Mouse (Mus musculus) kidney, postnatal 36 days (tissue): Measurements from ENCODE around the gene Hook1.
"Not testable (repeated sequence)": the region's sequence is repeated elsewhere in the genome, so short reads cannot be mapped to it uniquely, and the experiment has no call there.

ENCODE experiments used
- DNase-seq, 2 experiments: peaks; one replicate each; pipeline ENCODE4 v3.0.0; 2021 to 2022; ENCODE audit warnings: mixed read lengths in 2 of 2

Gene Hook1

DNA sequence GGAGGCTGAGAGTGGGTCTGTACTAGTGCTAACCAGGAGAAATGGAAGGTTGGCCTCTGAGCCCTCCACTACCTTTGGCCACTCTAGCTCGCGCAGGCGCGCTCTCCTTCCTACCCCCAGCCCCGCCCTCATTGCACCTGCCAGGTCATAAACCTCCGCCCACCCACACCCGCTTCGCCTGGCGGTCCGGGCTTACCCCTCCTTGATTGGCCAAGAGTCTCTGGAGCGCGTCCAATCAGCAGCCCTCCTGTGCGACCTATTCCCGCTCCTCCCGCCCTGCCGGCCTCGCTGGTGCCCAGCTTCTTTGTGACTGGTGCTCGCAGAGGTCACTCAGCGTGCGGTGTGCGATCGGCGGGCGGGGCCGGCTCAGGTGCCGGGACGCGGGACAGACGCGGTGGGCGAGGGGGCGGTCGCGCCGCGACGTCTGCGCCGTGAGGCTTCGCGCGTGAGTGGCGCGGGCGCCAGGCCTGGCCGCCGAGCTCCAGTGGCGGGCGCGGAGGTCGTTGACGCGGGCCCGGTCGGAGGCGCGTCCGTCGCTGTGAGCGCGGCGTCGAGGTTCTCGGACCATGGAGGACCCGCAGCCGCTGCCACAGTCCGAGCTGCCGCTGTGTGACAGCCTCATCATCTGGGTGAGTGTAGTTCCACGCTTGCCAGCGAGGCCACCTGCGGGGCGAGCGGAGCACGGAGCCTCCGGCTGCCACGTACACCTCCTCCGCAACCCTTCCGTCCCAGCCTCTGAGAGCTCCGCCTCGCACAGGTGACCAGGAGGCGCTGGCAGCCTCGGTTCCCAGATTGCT, at the start of gene Hook1:
Hook1 (plus strand) TSS at position 313 of the 797 bp plus-strand sequence.
- peak; percentile 97 to 98 for DNase-seq

DNA sequence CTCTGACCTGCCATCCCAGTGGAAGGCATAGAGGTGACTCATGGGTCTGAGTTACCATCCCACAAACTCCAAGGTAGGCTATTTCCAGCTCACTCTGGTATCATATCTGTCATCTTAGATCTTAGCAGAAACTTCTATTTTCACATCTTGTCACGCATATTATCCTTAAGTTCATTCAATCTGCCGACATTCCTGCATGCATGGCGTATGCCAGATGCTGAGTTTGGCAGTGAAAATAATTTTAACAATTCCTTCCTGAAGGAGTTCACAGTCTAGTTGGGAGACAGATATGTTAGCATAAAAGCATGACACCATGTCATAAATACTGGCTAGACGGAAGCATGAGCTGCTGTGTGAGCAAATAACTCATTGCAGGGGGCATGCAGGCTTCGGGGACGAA, 49.3 kb upstream of the Hook1 start:
- no peak for DNase-seq

DNA sequence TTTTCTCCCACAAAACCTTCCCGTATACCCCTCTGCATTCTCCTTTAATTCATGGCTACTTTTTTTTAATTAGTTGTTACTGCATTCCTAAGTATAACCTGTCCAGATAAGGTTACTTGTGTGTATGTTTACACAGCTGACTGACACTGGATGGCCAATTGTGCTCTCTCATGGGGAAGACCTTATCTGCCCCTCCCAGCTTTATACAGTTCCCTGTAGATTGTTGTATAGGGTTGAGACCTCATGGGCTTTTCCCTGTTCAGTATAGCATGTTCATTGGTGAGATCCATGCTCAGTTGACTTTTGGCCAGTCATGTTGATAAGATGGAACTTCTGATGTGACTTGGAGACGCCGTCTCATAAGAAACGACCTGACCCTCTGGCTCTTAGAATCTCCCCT, 46.6 kb upstream of the Hook1 start:
- DNase-seq, result no peak

DNA sequence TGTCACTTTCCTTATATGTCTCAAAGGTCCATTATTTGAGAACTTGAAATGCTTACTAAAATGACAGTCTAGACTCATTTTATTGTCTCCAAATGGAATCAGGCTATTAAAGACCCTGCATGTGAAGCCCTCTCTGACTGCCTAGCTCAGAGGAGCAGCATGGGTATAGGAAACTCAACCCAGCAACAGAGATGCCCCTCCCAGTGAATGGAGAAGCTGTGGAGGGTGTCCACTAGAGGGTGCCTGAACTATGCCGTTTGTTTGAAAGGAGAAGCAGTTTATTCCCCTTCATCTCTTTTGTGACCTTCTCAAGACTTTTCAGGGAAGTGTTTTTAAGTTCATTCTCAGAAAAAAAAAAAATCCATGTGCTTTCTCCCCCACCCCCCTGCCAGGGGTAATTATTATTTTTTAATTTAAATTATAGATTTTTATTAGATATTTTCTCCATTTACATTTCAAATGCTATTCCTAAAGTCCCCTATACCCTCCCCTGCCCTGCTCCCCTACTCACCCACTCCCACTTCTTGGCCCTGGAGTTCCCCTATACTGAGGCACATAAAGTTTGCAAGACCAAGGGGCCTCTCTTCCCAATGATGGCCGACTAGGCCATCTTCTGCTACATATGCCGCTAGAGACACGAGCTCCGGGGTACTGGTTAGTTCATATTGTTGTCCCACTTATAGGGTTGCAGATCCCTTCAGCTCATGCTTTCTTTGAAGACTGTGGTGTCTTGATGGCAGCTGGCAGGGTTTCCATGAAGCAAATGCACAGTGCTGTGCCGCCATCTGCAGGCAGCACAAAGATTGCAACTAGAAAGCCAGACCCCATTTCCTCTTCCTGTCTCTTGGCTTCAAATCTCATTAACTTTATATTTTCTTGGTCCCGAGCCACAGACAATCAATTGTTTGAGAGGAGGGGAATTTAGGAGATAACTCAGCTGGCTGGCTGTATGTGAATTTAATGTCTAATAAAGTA, 42.5 kb upstream of the Hook1 start:
- peak; percentile 43 to 85 for DNase-seq

DNA sequence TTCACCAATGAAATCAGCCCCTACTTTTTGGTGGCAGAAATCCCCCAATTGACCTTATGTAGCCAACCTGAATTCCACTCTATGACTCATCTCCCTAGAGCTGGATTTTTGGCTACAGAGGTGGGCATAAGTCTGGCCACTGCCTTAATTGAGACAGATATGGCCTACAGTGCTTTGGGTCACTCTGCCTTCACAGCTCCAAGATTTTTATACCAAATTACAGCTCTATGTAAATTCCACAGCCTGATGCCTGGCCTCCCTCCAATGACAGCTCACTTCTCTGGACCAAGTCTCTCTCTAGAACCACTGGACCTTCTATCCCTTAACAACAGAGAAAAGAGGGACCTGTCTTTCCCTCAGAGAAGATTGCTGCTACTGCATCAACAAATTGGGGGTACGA, 38.2 kb upstream of the Hook1 start:
- DNase-seq, result no peak

DNA sequence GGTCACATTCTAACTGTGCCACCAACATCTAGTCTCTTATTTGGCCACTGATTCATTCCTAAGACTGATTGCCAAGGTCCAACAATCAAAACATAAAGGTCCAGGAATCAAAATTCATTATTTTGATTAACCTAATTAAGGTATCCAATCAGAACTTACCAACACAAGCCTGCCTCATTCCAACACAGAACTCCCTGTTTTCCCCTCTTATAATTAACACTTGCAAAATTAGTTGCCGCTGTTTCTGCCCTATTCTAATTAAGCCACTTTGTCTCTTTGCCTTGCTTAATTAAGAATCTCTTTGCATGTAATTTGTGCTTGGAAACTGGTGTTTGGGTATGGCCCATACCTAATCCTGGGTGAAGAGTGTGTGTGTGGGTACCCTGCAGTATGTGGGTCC, 37.1 kb upstream of the Hook1 start:
- DNase-seq, result no peak

DNA sequence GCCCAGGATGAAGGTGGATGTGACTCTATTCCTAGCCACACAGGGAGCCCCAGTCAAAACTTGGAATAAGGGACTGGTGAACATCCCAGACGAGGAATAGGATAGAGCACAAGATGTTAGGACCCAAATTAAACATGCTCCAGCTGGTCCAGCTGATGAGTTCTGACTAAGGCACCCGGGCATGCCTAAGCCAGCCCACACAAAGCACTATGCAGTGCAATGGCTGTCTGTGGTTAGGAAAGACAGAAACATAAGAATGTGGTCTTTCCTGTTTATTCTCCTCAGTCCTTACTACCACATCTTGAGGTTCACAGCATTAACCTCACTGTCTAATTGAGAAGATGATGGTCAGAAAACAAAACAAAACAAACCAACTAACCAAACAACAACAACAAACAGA, 35.7 kb upstream of the Hook1 start:
- no peak for DNase-seq

DNA sequence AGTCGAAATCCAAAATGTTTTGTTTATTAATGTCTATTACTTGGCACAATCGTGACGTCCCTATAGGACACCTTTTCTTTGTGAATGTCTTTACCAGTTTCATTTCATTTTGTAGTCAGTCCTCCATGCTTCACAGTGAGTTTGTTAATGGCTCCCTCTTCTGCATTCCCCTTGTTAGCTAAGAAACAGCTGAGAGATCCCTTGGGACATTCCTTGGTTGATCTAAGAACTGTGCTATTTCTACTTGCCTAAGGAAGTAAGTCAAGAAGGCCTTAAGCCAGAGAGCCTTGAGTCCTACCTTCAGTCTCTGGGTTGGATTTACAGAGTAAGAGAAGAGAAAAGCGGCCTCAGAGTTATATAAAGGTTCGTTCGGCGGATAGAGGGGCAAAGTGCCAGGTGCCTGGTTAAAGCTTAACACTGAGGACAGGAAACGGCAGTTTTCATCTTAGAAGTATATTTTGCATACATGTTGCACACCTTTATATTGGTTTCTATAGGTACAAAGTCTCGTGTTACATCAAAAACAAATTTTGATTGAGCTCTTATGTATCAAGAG, 33.2 kb upstream of the Hook1 start:
- DNase-seq, result peak; percentile 85 to 88

DNA sequence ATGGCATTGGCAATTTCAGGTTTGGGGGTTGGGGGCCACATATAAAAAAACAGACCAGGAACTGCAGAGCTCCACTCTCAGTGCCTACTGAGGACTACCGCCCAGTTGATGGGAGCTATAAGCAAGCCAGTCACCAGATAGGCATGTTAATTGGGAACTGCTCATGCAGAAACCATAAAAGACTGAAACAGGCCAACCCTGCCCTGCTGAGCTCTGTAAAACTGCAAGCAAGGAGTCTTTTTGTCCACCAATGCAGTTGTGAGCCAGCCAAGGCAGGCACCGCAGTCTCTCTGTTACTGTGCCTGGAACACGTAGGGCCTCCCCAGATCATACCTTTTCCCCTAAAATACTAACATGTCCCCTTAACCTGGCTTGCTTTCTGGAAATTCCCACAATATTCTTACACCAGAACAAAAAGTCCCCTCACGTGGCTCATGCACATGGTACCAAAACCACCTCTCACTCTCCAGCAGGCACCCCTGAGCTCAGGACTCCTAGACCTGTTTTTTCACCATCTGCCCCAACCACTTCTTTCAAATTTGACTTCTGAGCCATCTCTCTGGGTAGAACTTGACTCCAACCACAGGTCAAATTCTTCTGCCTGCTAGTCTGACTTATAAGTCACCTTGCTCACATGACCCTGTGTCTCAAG, 32.5 kb upstream of the Hook1 start:
- peak; percentile 55 to 58 for DNase-seq

DNA sequence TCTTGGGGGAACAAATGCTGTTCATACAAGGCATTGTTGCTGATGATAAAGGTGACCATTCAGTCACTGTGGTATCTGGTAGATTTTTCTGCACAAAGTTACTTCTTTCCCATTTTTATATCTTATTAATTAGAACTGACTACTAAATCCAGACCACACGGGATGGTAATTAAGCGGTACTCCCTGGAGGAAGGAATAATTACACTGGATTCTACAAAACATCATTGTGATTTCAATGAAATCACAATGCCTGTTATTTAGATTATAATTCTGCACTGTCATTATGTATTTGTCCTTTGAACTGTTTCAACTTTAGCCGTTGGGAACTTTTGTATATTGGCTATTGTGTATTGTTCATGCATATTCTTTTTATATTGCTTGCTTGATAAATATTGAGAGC, 28.3 kb upstream of the Hook1 start:
- no peak for DNase-seq

DNA sequence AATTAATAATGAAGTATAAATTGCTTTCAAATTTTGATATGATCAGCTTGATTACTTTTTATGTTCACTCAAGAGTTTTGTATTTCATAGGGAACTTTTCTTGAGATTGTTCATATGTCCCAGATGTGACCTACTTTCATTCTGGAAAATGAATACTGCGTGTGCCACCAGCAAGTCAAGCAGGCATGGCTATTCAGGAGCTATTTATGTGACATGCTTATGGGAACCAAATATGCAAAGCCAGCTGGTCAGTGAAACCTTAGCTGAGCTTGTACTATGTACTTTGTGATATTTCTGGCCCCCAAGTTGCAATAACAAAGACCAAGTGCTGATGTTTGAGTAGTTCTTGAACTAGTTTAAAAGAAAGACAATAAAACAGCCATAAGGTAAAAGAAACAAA, 19.1 kb upstream of the Hook1 start:
- DNase-seq, result no peak

DNA sequence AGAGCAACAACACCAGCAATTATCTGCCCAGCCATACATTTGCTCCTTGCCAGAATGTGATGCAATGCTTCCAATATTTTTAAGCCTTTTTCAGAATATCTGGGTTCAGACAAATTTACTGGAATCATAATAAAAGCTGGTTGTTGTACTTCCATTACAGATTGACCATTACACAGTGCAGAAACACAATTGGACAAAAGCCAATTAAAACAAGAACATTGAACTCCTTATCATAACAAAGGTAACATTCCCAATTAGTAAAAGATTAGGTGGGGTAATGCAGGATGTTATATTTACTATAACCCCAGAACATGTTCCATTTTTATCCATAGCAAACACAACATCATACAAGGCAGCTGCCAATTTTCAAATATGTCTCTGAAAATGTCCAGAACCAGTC, 13.7 kb upstream of the Hook1 start:
- no peak for DNase-seq

DNA sequence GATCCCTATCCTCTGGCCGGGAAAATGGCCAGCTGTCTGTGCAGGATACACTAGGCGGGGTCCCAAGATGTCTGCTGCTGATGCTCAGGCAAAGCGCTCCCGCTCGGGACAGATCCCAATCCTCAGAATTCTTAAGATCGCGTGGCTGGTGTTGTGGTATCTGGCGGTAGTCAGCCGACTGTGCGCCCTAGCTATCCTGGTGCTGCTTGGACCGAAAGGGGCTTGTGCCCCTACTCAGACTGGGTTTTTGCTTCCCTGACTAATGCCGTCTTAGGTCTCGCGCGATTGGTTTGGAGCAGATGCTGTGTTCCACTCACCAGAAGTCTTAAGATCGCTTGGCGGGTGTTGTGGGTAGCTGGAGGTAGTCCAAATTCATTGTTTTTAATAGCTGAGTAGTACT, 15.2 kb downstream of the Hook1 start:
- not testable (repeated sequence) for DNase-seq

DNA sequence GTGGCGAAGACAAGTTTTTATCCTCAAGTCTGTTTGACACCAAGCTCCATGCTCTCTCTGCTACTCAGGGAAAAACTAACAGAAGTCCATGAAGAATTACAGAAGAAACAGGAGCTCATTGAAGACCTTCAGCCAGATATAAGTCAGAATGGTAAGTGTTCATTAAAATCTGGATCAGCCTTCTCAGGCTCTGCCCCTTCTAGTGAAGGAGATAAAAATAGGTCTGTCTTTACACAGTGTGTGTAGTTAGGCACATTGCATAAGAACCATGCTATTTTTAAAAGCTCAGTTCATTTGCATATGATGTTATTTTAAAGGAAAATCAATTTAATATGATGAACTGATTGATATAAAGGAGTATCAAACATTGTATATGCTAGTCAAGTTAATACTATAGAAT, 49.8 kb downstream of the Hook1 start:
- DNase-seq, result no peak

DNA sequence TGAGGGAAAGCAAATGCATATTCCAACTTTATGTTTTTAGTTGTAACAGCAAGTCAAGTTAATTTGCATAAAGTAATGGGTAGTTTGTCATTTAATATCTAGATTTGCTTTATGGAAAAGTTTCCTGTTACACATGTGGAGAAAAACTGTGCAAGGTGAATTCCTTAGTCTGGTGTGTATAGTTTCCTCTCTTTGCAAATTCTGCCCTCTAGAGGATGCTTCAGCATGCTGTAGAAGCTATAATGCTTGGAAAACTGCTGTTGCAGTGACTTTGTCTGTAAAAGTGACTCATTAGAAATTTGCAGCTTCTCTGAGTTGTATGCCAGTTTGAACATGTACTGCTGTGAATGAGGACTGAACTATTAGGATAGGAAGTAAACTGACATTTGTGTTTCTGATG, 55.8 kb downstream of the Hook1 start:
- DNase-seq, result peak; percentile 2 to 13

DNA sequence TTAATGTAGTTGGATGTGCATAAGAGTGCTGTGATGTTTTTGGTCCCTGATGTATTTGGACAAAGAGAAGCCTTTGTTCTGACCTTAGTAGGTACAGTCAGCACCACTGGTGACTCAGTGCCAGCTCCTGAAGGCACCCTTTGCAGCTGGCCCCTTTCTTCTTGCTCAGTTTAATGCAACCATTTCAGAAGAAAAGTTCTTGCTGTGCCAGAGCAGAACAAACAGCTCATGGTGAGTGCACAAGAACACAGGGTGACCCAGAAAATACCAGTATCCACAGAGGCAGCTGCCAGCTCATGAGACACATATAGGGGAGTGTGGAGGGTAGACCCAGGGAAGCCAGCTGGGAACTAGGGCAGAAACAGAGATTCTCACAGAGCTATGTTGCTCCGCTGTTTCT, 61.4 kb downstream of the Hook1 start:
- no peak for DNase-seq

DNA sequence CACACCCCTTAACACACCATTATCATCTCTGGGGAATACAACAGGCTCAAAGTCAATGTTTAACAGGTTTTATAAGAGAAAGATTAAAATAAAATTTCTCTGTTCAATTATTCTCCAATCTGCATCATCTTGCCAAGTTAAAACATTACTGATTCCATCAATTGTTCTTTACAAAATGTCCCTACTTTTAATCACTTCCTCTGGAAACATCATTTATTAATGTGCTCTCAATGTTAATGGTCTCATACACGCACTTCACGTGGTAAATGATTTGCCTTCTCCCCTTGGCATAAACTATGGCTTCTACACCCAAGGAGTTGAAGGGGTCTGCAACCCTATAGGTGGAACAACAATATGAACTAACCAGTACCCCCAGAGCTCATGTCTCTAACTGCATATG, 93.1 kb downstream of the Hook1 start:
- no peak for DNase-seq

DNA sequence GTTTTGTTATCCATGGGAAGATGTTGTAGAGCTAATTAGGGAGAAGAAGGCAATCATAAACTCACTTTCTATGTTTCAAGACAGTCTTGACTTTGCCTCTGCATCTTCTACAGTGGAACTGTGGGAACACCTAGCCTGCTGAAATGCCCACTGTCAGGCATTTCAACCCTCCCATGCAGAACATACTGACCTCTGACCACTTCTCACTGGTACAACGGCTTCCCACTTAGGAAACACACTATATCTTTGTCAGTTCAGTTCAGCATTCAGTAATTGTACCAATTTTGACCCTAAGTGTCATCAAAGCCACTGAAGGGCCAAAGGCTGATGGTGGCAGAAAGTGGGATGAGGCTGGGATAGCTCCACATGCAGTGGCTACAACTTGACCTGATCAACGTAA, 95.0 kb downstream of the Hook1 start:
- DNase-seq, result peak in 1 of 2 experiments; percentile 37
